Mouse (Mus musculus) olfactory bulb, adult 2 months (tissue): Measurements from ENCODE around the gene Rcn3. TPM values are rescaled to one million over a fixed set of nuclear protein-coding genes. Genes with fewer than 3 reads are reported as not detected.
"Not testable (repeated sequence)": the region's sequence is repeated elsewhere in the genome, so short reads cannot be mapped to it uniquely, and the experiment has no call there.

Source experiments
- H3K27ac ChIP-seq: fragments of 200-500 bp; 2 replicates; pipeline ENCODE4 v1.5.1; 2012; ENCODE audit warnings: low read depth, low read length; ENCODE audit not compliant: insufficient read depth
- H3K4me1 ChIP-seq: fragments of 200-500 bp; 2 replicates; pipeline ENCODE4 v1.6.1; 2012; ENCODE audit warnings: low read length; ENCODE audit not compliant: control insufficient read depth, insufficient read depth
- H3K4me3 ChIP-seq: fragments of 200-500 bp; 2 replicates; pipeline ENCODE4 v1.5.1; 2012; ENCODE audit warnings: mild to moderate bottlenecking, low read depth, low read length, moderate library complexity; ENCODE audit not compliant: insufficient read depth
- CTCF ChIP-seq: fragments of 200-500 bp; IDR thresholded peaks from 2 replicates; pipeline ENCODE4 v1.5.1; 2012; ENCODE audit warnings: low read depth, mild to moderate bottlenecking, low read length, moderate library complexity; ENCODE audit not compliant: insufficient read depth
- POLR2A ChIP-seq: fragments of 200-500 bp; IDR thresholded peaks from 2 replicates; pipeline ENCODE4 v1.6.1; 2012; ENCODE audit warnings: mild to moderate bottlenecking, low read depth, low read length, moderate library complexity; ENCODE audit not compliant: insufficient read depth
- WGBS: fragments of 180-500 bp; shearing (Covaris S2); methylation state at CpG from one replicate; pipeline ENCODE4 v1.1.7; 2018; 5-methylcytosine and 5-hydroxymethylcytosine counted together
- polyA plus RNA-seq: library from polyadenylated mRNA; stranded (reverse); fragments of >200 nt; gene quantifications from 2 replicates; pipeline ENCODE4 v1.2.4, GENCODE M21; 2012; ENCODE audit warnings: low replicate concordance; ENCODE audit not compliant: missing spikeins, insufficient read depth, insufficient read length

Rcn3 gene
- polyA plus RNA-seq, 1 experiment, result not detected

DNA sequence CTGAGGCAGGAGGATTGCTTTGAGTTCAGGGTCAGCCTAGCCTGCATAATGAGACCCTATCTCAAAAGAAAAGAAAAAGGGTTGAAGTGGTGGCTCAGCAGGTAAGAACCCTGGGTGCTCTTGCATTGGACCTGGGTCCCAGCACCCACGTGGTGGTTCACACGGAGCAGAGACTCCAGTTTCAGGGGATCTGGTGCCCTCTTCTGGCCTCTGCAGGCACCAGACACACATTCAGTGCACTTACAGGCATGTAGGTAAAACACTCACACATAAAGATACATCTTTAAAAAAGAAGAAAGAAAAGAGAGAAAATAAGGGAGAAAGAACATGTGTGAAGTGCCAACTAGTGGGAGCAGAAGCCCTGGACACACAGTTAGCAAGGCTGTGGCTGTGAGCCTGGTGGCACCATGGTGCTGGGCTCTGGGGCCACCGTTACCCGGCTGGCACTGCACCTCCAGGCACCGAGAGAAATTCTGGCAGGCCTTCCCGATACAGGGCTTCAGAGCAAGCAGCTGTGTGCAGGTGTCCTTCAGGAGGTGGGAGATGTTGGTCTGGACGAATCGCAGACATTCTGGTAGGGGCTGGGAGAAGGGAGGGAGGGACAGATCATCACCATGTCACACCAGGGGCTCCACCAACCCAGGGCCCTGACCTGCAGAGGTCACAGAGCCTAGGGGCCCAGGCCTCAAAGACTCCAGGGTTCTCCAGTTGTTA, 41.6 kb upstream of the Rcn3 start:
- Histone ChIP-seq H3K4me3 (no peak overlapping the region), H3K27ac (no peak overlapping the region), H3K4me1 (peaks cover 13% of the 10 kb centered on the region)
- 81% methylated on average over 8 of the region's 8 CpGs for WGBS
- TF ChIP-seq POLR2A (no peak), CTCF (no peak)

GRCm38 (mm10) chr7:45131850-45132249, 39.8 kb upstream of the Rcn3 start:
- TF ChIP-seq CTCF, result no peak
- TF ChIP-seq POLR2A, result no peak
- Histone ChIP-seq H3K4me3 (no peak overlapping the region), H3K27ac (no peak overlapping the region), H3K4me1 (peaks cover 19% of the 10 kb centered on the region)
- WGBS, result 81% methylated on average over 11 of the region's 11 CpGs

GRCm38 (mm10) chr7:45129776-45130512, 37.9 kb upstream of the Rcn3 start:
- no peak overlapping the region for H3K27ac ChIP-seq
- 65% methylated on average over 15 of the region's 15 CpGs for WGBS
- TF ChIP-seq POLR2A (no peak), CTCF (no peak)
- peaks cover 20% of the 10 kb centered on the region for H3K4me1 ChIP-seq
- no peak overlapping the region for H3K4me3 ChIP-seq

- H3K27ac ChIP-seq, result peak overlapping the region; percentile 94
- 1% methylated on average over 17 of the region's 17 CpGs for WGBS
- TF ChIP-seq POLR2A (no peak), CTCF (no peak)
- peaks cover 18% of the 10 kb centered on the region for H3K4me1 ChIP-seq
- peak overlapping the region; percentile 94 for H3K4me3 ChIP-seq
Measured at GRCm38 (mm10) chr7:45129318-45129717, 37.3 kb upstream of the Rcn3 start.

GRCm38 (mm10) chr7:45128624-45129246, 36.7 kb upstream of the Rcn3 start, which contains the start of gene Rpl13a:
Gene Rpl13a, minus strand, starts transcription at chr7:45128761.
- Histone ChIP-seq H3K27ac (peak within 1 kb of the TSS; percentile 94), H3K4me3 (peak within 1 kb of the TSS; percentile 94), H3K4me1 (peaks cover 18% of the 10 kb centered on the region)
- under 1% methylated on average over 48 of the region's 48 CpGs for WGBS
- TF ChIP-seq POLR2A, result peak; percentile 95
- TF ChIP-seq CTCF, result peak; percentile 75

DNA sequence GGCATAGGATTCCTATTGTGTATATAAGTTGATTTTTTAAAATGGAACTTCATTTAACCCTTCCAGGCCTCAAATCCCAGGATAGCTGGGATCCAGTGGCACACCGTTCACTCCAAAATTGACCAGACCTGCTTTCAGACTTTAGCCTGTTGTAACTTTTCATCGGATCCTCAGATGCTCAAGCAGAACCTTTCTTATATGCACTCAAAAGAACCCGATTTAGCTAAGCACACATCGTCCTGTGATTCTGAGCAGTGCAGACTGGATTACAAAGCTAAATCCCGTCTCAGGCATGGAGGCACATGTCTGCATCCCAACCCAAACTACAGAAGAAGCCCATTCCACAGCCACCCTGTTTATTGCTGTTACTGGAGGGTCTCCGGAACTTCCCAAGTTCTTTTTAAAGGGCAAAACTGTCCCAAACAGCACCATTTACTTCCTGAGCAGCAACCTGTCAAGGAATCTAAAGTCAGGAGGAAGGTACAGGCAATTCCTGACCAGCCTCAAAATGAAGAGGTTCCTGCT, 35.7 kb upstream of the Rcn3 start:
- no peak overlapping the region for H3K27ac ChIP-seq
- TF ChIP-seq CTCF, result no peak
- no peak for TF ChIP-seq POLR2A
- peak overlapping the region; percentile 77 for H3K4me3 ChIP-seq
- H3K4me1 ChIP-seq, result peaks cover 24% of the 10 kb centered on the region
- 1% methylated on average over 6 of the region's 6 CpGs for WGBS

GRCm38 (mm10) chr7:45126844-45127699, 35.1 kb upstream of the Rcn3 start:
- Histone ChIP-seq H3K4me3 (peak overlapping the region; percentile 7; the same call in 1 of the 2 replicates), H3K27ac (no peak overlapping the region), H3K4me1 (peaks cover 29% of the 10 kb centered on the region)
- 43% methylated on average over 21 of the region's 21 CpGs for WGBS
- TF ChIP-seq POLR2A (no peak), CTCF (no peak)

GRCm38 (mm10) chr7:45126147-45126843, 34.3 kb upstream of the Rcn3 start:
- TF ChIP-seq CTCF (no peak), POLR2A (no peak)
- Histone ChIP-seq H3K4me1 (peaks cover 29% of the 10 kb centered on the region), H3K4me3 (no peak overlapping the region), H3K27ac (no peak overlapping the region)
- WGBS, result 76% methylated on average over 17 of the region's 17 CpGs

GRCm38 (mm10) chr7:45125649-45126048, 33.6 kb upstream of the Rcn3 start:
- WGBS, result 65% methylated on average over 5 of the region's 5 CpGs
- H3K4me3 ChIP-seq, H3K27ac ChIP-seq: not testable (repeated sequence)
- H3K4me1 ChIP-seq, result peaks cover 29% of the 10 kb centered on the region
